Mouse (Mus musculus) lung, postnatal 0 days (tissue): ENCODE results near the gene Mcee. TPM values are rescaled to one million over a fixed set of nuclear protein-coding genes. Genes with fewer than 3 reads are reported as not detected.

Source experiments
- ATAC-seq: fragments of 200-750 bp; cut with Nextera tagmentation; 2 replicates; pipeline ENCODE4 v1.8.0; 2017; ENCODE audit warnings: moderate library complexity
- DNase-seq: peaks from one replicate; pipeline ENCODE4 v3.0.0-alpha.2; 2016; ENCODE audit warnings: low spot score
- H3K27ac ChIP-seq: fragments of 300-500 bp; sonication (generic); 2 replicates; pipeline ENCODE4 v1.5.1; 2014; ENCODE audit warnings: antibody characterized with exemption, mild to moderate bottlenecking, low read length, mixed read lengths
- H3K27me3 ChIP-seq: fragments of 300-500 bp; sonication (generic); replicated peaks from 2 replicates; pipeline ENCODE4 v1.6.1; 2014; ENCODE audit warnings: low read length, mixed read lengths; ENCODE audit not compliant: insufficient read depth
- H3K36me3 ChIP-seq: fragments of 300-500 bp; sonication (generic); 2 replicates; pipeline ENCODE4 v1.6.1; 2014; ENCODE audit warnings: low read length, mixed read lengths; ENCODE audit not compliant: insufficient read depth
- H3K4me1 ChIP-seq: fragments of 300-500 bp; sonication (generic); 2 replicates; pipeline ENCODE4 v1.6.1; 2014; ENCODE audit warnings: antibody characterized with exemption, low read depth, low read length, mixed read lengths; ENCODE audit not compliant: insufficient read depth
- H3K4me2 ChIP-seq: fragments of 300-500 bp; sonication (generic); replicated peaks from 2 replicates; pipeline ENCODE4 v1.6.1; 2014; ENCODE audit warnings: low read depth, mild to moderate bottlenecking, low read length, moderate library complexity, mixed read lengths
- H3K4me3 ChIP-seq: fragments of 300-500 bp; sonication (generic); 2 replicates; pipeline ENCODE4 v1.5.1; 2014; ENCODE audit warnings: low read depth, low read length
- H3K9ac ChIP-seq: fragments of 300-500 bp; sonication (generic); replicated peaks from 2 replicates; pipeline ENCODE4 v1.6.1; 2014; ENCODE audit warnings: low read depth, mild to moderate bottlenecking
- H3K9me3 ChIP-seq: fragments of 300-500 bp; sonication (generic); 2 replicates; pipeline ENCODE4 v1.6.1; 2016; ENCODE audit warnings: low read length, mixed read lengths
- CTCF ChIP-seq: IDR thresholded peaks from 2 replicates; pipeline ENCODE4 v1.5.1; 2016; ENCODE audit warnings: antibody characterized with exemption, mild to moderate bottlenecking
- EP300 ChIP-seq: IDR thresholded peaks from 2 replicates; pipeline ENCODE4 v1.6.1; 2016; ENCODE audit warnings: antibody characterized with exemption, mild to moderate bottlenecking, control low read depth
- WGBS: fragments of 180-500 bp; shearing (Covaris S2); extraction: QIAGEN DNeasy Blood & Tissue Kit; methylation state at CpG from one replicate; pipeline ENCODE4 v1.1.7; 2014; 5-methylcytosine and 5-hydroxymethylcytosine counted together
- polyA plus RNA-seq: library from polyadenylated mRNA; unstranded; fragments of >200 nt; fragmentation: Nextera tagmentation; extraction: Ambion mirVana; gene quantifications from 2 replicates; pipeline ENCODE4 v1.2.1, GENCODE M21; 2015

The Mcee gene
- polyA plus RNA-seq, 1 experiment from 2014 or later = 112 TPM

DNA sequence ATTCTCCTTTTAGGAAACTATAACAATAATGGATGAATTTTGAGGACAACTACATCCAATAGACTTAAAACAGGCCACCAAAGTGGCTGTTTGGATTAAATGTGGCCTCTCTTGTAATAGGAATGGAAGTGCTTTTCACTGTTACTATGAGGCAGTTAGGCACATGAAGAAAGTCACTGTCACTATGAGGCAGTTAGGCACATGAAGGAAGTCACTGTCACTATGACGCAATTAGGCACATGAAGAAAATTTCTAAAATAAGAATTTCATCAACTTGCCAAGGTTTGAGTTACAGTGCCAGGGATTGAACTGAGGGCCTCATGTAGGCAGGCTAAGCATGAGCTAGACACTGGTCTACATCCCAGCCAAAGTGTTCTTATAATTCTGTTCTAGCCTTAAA, 8.3 kb downstream of the Mcee start:
- H3K27ac ChIP-seq = no peak overlapping the region
- TF ChIP-seq CTCF (no peak), EP300 (no peak)
- DNase-seq (peak; percentile 7), ATAC-seq (no peak)
- H3K36me3 ChIP-seq = no peaks in the 10 kb centered on the region
- H3K9ac ChIP-seq = no peak overlapping the region
- no peaks in the 10 kb centered on the region for H3K27me3 ChIP-seq
- H3K4me1 ChIP-seq = no peaks in the 10 kb centered on the region
- H3K4me2 ChIP-seq = no peak overlapping the region
- no peaks in the 10 kb centered on the region for H3K9me3 ChIP-seq
- no peak overlapping the region for H3K4me3 ChIP-seq
- WGBS = 80% methylated on average over 1 of the region's 1 CpGs

DNA sequence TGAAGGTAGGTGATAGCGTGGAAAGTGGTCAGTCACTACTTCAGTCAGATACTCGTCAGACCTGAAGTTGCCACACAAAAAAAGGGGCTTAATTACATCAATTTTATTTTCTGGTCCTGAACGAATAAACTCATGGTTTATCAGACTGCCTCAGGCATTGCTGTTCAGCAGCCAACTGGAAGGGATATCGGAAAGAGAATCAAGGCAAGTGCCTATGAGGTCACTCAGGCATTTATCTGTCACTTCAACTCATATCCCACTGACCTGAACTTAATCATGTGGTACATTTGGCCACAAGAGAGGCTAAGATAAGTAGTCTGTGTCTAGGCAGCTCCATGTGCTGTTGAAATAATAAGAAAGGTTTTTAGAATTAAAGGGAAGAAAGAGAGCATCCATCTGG, 10.0 kb downstream of the Mcee start:
- no peak overlapping the region for H3K27ac ChIP-seq
- ATAC-seq = no peak
- no peaks in the 10 kb centered on the region for H3K9me3 ChIP-seq
- no peak for DNase-seq
- no peaks in the 10 kb centered on the region for H3K27me3 ChIP-seq
- H3K4me3 ChIP-seq = no peak overlapping the region
- TF ChIP-seq CTCF (no peak), EP300 (no peak)
- 89% methylated on average over 4 of the region's 4 CpGs for WGBS
- no peak overlapping the region for H3K4me2 ChIP-seq
- no peak overlapping the region for H3K9ac ChIP-seq
- no peaks in the 10 kb centered on the region for H3K4me1 ChIP-seq
- no peaks in the 10 kb centered on the region for H3K36me3 ChIP-seq

DNA sequence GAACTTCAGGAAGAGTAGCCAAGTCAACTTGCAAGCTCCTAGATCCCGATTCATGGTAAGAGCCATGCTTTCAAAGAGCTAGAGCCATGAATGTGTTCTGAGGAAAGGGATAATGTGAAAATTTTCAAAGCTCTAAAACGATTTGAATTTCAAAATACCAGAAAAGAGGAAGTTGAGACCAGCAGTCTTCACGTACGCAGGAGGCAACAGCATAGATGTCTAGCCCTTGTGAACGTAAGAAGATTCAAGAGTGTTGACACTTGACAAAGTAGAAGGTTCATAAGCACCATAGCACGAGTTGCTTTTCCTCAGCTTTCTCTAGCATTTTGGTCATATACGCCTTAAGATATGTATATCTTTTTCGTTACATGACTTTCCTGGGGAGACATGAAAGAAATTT, 11.6 kb downstream of the Mcee start:
- H3K4me2 ChIP-seq = no peak overlapping the region
- no peaks in the 10 kb centered on the region for H3K4me1 ChIP-seq
- no peak for DNase-seq
- WGBS = 86% methylated on average over 8 of the region's 8 CpGs
- no peaks in the 10 kb centered on the region for H3K27me3 ChIP-seq
- TF ChIP-seq CTCF (no peak), EP300 (no peak)
- H3K9me3 ChIP-seq = no peaks in the 10 kb centered on the region
- ATAC-seq = no peak
- H3K36me3 ChIP-seq = no peaks in the 10 kb centered on the region
- H3K4me3 ChIP-seq = no peak overlapping the region
- no peak overlapping the region for H3K9ac ChIP-seq
- H3K27ac ChIP-seq = no peak overlapping the region

DNA sequence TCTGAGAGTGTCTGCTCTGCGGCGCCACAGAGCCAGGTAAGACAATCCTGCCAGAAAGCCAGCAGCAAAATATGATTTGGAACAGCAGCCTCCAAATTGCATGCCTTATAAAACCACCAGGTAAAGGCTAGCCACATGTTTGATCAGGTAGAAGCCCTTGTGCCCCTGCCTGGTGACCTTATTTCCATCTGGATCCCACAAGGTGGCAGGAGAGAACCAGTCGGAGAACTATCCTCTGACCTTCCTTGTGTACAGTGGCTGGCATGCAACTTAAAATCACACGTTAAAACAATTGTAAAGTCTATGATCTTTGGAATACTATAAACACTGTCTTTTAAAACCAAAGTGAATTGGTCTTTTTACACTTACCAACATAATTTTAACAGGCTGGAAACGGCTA, 32.5 kb downstream of the Mcee start:
- Histone ChIP-seq H3K36me3 (no peaks in the 10 kb centered on the region), H3K4me2 (no peak overlapping the region), H3K4me1 (no peaks in the 10 kb centered on the region), H3K9ac (no peak overlapping the region), H3K27me3 (no peaks in the 10 kb centered on the region), H3K9me3 (no peaks in the 10 kb centered on the region), H3K4me3 (no peak overlapping the region), H3K27ac (no peak overlapping the region)
- DNase-seq (no peak), ATAC-seq (no peak)
- TF ChIP-seq CTCF (peak; percentile 32; the same call in 1 of the 2 replicates), EP300 (no peak)
- 51% methylated on average over 5 of the region's 5 CpGs for WGBS

DNA sequence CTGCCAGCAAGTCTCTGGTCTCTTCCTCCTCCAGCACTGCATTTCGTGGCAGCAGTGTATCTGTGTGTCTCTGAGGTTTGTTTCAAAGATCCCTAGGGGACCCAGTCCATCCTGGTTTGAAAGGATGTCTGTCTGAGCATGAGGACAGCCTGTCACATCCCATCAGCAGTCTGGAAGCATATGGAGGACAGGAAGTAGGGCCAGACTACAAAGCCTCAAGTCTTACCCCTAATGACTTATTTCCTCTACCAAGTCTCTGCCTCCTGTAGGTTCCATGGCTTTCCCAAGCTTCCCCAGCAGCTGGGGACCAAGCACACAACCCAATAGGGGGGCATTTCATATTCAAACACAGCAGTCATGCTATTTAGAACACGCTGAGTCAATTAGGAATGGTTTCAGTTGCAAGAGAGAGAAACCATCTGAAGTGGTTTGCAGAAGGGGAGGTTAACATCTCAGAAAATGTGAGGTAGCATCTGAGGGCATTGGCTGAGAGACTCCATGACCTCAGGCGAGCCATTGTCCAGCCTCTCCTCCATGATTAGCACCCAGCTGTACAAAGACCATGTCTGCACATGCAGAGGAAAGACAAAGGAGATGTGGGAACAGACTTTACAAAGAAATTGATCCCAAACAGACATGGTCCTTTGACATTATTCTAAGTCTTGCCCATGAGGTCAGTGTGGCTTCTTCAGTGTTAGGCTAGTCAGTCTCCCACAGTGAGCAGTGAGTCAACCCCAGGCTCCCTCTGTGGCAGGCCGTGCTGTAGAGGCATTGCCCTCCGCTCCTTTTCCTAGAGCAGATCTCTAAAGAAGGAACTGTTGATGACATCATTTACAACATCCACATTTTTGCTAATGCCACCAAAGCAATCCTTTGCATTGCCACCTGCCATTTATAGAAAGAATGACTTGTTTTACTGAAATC, 47.5 kb downstream of the Mcee start:
- WGBS = 64% methylated on average over 5 of the region's 5 CpGs
- H3K9ac ChIP-seq = no peak overlapping the region
- no peak overlapping the region for H3K27ac ChIP-seq
- no peak overlapping the region for H3K4me2 ChIP-seq
- TF ChIP-seq EP300 (no peak), CTCF (no peak)
- H3K27me3 ChIP-seq = no peaks in the 10 kb centered on the region
- H3K36me3 ChIP-seq = no peaks in the 10 kb centered on the region
- ATAC-seq (no peak), DNase-seq (no peak)
- H3K4me1 ChIP-seq = no peaks in the 10 kb centered on the region
- no peak overlapping the region for H3K4me3 ChIP-seq
- no peaks in the 10 kb centered on the region for H3K9me3 ChIP-seq

DNA sequence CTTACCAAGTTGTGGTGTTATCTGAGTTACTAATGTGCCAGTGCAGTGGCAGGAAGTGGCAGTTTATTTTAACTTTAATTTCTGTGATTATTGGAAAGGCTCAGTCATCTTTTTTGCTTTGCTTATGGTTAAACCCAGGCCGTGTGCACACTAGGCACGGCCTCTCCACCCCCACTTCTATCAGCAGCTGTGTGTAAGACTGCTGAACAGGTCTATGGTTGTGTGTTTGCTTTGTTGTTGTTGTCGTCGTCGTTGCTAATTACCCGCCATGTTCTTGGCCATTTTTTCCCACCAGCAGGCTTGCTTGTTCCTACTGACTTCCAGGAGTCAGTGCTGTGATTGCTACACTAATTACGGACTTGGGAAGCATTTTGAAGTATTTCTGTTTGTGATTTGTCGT, 48.1 kb downstream of the Mcee start:
- Histone ChIP-seq H3K9me3 (no peaks in the 10 kb centered on the region), H3K4me1 (no peaks in the 10 kb centered on the region), H3K27me3 (no peaks in the 10 kb centered on the region), H3K27ac (no peak overlapping the region), H3K4me2 (no peak overlapping the region), H3K4me3 (no peak overlapping the region), H3K9ac (no peak overlapping the region), H3K36me3 (no peaks in the 10 kb centered on the region)
- WGBS = 69% methylated on average over 8 of the region's 8 CpGs
- DNase-seq = no peak
- no peak for ATAC-seq
- TF ChIP-seq CTCF (no peak), EP300 (no peak)
